Mouse (Mus musculus): ENCODE measurements around the gene Kcnj3.

Kcnj3 gene

GRCm38 (mm10) chr2:55517297-55517696 is 81.5 kb downstream of the Kcnj3 start:
- no peak for DNase-seq

DNA sequence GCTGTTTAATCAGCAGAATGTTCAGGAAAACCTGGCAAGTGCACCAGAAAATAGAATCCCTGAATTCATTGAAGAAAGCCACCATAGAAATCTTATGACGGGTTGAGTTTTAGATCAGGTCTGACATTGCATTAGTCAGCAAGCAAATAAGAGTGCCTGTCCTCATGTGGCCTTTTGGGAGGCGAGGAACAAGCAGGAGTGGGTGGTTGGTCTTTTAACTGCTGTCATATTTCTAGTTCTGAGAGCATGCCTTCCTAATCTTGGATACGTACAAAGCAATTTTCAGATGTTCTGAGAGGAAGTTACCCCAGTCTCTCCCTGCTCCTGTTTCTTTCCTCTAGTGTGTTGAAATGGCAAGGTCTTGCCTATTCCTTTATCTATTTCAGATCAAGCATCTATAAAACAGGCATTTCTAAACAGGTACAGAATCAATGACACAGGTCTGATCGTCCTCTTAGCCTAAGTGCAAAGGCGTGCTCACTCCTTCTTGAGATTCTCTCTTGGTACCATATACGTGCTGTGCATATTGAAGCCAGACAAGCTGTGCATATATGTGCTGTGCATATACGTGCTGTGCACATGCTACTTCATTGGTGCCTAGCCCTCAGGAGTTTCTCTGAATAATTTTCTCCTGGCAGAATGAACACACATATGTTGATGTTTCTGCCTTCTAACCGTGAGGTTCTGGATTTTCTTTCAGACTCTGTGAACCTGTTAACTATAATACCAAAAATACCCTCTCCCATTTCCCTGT is 97.1 kb downstream of the Kcnj3 start:
- DNase-seq = no peak

- no peak for DNase-seq
Observed at GRCm38 (mm10) chr2:55534946-55535345, 99.2 kb downstream of the Kcnj3 start.

- no peak for DNase-seq
Observed at GRCm38 (mm10) chr2:55535482-55535881, 99.7 kb downstream of the Kcnj3 start.

- no peak for DNase-seq
Observed at GRCm38 (mm10) chr2:55547612-55548011, 111.8 kb downstream of the Kcnj3 start.

DNA sequence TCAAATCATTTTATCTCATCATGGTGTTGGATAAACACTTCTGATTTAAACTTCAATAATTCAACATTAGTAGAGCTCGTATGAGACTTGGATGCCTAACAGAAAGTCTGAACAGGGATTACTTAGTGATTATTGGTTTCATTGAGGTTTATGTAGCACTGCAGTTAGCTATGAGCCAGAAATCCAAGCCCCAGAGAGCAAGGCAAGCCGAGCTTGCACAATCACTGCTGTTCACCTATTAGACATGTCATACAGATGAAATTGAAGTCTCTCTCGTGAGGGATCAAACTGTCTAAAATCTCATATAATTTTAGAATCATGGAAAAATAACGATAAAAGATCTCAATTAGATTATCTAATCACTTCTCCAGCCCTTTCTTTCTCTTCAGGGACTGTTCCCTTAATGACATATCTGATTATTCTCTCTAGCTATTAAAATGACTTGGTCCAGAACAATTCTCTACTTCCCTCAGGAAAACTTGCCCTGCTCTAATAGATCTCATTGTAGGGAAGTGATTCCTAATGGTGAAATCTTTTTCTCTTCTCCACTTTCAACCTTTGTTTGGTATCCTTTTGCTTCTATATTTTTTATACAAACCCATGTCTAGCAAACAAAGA is 122.7 kb downstream of the Kcnj3 start:
- no peak for DNase-seq

DNA sequence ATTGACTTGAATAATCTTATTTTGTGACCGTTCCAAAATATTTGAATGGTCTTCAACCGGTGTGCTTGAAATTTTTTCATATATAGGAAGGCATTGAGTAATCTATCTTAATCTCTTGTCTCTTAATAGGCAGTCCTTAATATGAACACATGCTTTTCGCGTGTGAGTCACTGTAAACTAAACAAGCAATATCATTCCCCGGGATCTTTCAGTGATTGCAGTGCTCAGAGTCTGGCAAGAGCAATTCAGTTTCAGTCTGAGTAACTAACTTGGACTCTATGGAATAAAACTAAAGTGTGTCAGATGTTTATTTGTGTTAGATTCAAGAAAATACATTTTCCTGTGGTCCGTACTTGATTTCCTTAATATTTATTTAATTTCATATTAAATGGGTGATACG is 133.5 kb downstream of the Kcnj3 start:
- DNase-seq = no peak

- DNase-seq = no peak
Observed at GRCm38 (mm10) chr2:55571425-55571824, 135.7 kb downstream of the Kcnj3 start.

DNA sequence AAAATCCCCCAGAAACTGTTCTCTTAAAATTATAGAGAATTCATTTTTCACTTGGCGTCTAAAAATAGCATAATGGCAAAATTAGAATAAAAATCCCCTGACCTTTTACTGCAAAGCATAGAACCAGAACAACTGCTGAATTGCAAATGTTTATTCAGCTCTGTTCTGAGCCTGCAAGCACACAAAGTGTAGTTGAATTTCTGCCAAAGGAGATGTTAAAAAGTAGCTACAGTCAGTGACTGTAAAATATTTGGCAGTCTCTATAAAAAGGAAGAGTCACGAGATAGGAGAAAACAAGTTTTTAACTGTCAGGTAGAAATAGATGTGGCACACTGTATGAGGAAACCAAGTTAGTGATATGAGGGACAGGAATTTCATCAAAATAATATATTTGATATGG is 144.5 kb downstream of the Kcnj3 start:
- DNase-seq = no peak

DNA sequence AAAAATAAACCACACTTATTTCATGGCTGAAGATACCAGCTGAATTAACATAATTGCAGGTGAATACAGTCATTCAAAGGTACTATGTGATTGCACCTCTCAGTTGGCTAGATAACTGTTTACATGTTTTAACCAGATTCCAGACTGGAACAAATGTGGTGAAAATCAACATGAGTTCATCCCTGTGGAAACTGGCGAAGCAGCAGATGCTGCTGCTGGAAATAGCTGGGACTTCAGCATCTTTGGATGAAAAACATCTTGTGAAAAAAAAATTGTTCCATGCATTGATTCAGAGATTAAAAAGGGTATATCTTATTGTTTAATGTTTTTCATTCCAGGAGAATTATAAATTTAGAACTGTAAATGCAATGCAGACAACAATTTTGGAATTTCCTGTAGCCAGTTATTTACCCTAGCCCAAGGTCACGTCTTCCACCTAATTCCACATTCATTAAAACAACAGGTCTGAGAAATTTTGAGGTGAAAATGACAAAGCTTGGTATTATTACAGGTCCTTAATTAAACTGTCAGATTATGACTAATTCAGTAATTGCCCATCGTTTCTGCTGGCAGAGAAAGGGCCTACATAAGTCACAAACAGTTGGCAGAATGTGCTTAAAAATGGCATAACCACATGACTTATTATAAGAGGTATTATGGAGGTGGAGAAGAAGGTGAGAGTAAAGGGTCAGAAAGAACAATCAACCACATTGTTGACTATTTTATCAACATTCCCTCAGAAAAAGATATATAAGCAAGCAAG is 155.6 kb downstream of the Kcnj3 start:
- no peak for DNase-seq
